Mouse (Mus musculus) cortical plate, adult 2 months (tissue): Measurements from ENCODE around the gene Csrnp3.

Source experiments
- CTCF ChIP-seq: fragments of 200-500 bp; IDR thresholded peaks from 2 replicates; pipeline ENCODE4 v1.5.1; 2011; ENCODE audit warnings: mild to moderate bottlenecking, control low read depth, low read length; ENCODE audit not compliant: insufficient read depth; ENCODE audit errors: extremely low read depth
- POLR2A ChIP-seq: fragments of 200-500 bp; IDR thresholded peaks from 2 replicates; pipeline ENCODE4 v1.6.1; 2011; ENCODE audit warnings: mild to moderate bottlenecking, low read length, control low read depth; ENCODE audit not compliant: insufficient read depth; ENCODE audit errors: extremely low read depth

- TF ChIP-seq CTCF (no peak), POLR2A (no peak)
Measured at GRCm38 (mm10) chr2:66043441-66044404, 198.2 kb downstream of the Csrnp3 start.
